Mouse (Mus musculus): ENCODE results near the gene Sec24b. TPM values are rescaled to one million over a fixed set of nuclear protein-coding genes. Genes with fewer than 3 reads are reported as not detected.

Sec24b gene
- total and polyA plus RNA-seq, 3 experiments: 18.6 to 56.3 (median 54.4) TPM

DNA sequence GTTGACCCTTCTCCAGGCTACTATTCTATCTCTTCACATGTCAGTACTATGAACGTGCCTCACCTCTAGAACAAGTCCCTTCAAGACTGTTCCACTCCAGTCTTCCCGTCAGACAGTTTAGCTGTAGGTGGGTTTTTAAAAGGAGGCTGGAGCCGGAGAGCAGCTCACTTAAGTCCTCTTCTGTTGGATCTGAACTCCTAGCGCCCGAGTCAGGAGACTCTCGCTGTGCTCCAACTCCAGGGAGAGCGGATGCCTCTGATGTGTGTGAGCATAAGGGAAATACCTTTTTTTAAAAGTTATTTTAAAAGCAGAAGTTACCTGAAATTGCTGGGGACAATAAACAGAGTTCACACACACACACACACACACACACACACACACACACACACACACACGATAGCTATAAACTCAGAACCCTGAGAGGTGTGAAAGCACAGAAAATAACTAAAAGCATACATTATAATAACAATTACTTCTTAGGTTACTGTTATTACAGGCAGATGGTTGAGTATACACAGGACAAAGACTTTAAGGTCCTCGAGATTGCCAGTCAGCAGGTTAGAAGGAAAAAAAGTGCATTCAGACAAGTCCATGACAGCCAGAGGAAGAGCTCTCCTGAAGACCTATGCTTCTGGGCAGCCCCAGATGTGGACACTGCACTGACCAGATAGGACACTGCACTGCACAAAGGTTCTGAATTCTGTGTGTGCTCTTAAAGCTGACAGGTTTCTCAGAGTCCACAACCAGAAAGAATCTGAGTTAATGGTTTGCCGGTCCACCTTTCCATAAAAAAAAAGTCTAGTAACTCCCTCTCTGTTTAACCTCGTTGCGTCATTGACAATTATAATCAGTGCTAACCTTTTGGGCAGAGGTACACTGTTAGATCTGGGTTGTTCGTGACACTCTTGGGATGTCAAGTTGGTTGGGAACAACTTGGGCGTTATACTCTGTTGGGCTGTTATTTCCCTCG lies 5.7 kb downstream of the Sec24b start:
- no peak for DNase-seq (ENCODE audit: low read depth, low spot score)
- Histone ChIP-seq H3K4me3 (ENCODE audit: control insufficient read depth in 1 of 2, insufficient read depth in 1 of 2, low read depth in 2 of 2, low read length in 2 of 2) (no peak overlapping the region), H3K27me3 (ENCODE audit: control insufficient read depth in 1 of 2, insufficient read depth in 2 of 2, low read length in 2 of 2) (no peaks in the 10 kb centered on the region), H3K36me3 (ENCODE audit: control insufficient read depth in 1 of 2, insufficient read depth in 2 of 2, low read length in 2 of 2) (peaks cover 3 to 13% of the 10 kb centered on the region in 2 experiments; a peak in 3 of 4 replicates), H3K79me2 (ENCODE audit: control insufficient read depth, insufficient read depth, low read length, poor library complexity) (peaks cover 80% of the 10 kb centered on the region), H3K9me3 (replicated peaks; ENCODE audit: insufficient read depth, low read length) (no peaks in the 10 kb centered on the region), H3K27ac (ENCODE audit: control insufficient read depth, low read depth, low read length) (no peak overlapping the region), H3K4me1 (ENCODE audit: control insufficient read depth in 1 of 2, insufficient read depth in 2 of 2, low read length in 2 of 2) (peaks cover 0 to 10% of the 10 kb centered on the region in 2 experiments; a peak in 1 of 4 replicates), H3K9ac (ENCODE audit: control insufficient read depth, low read depth, low read length, poor library complexity, severe bottlenecking) (no peak overlapping the region)
- no peak for TF ChIP-seq USF1 (IDR thresholded peaks at IDR 0.05; ENCODE audit: low read depth, low read length)
- TF ChIP-seq BHLHE40 (IDR thresholded peaks at IDR 0.05; ENCODE audit: borderline replicate concordance, low read depth, low read length): no peak
- no peak for TF ChIP-seq NELFE (IDR thresholded peaks at IDR 0.05; ENCODE audit: low read depth, low read length)
- no peak for TF ChIP-seq ZNF384 (IDR thresholded peaks at IDR 0.05; ENCODE audit: low read depth, low read length)
- TF ChIP-seq KAT2A (conservative IDR thresholded peaks at IDR 0.05; ENCODE audit: low read depth, low read length): no peak
- TF ChIP-seq RAD21 (IDR thresholded peaks at IDR 0.05; ENCODE audit: low read depth, low read length): no peak
- TF ChIP-seq ZC3H11A (IDR thresholded peaks at IDR 0.05; ENCODE audit: low read depth, low read length): no peak
- TF ChIP-seq NRF1 (IDR thresholded peaks at IDR 0.05; ENCODE audit: insufficient read depth, low read depth, low read length, poor library complexity, severe bottlenecking): no peak
- no peak for TF ChIP-seq TAL1 (IDR thresholded peaks at IDR 0.05; ENCODE audit: low read length)
- no peak for TF ChIP-seq HCFC1 (IDR thresholded peaks at IDR 0.05; ENCODE audit: low read depth, low read length)
- no peak for TF ChIP-seq RCOR1 (IDR thresholded peaks at IDR 0.05; ENCODE audit: low read depth, low read length)
- no peak for TF ChIP-seq POLR2AphosphoS5 (IDR thresholded peaks at IDR 0.05; ENCODE audit: borderline replicate concordance, low read depth, low read length)
- no peak for TF ChIP-seq MAZ (IDR thresholded peaks at IDR 0.05; ENCODE audit: low read depth, low read length)
- TF ChIP-seq E2F4 (IDR thresholded peaks at IDR 0.05; ENCODE audit: borderline replicate concordance, low read depth, low read length): no peak
- TF ChIP-seq MXI1 (IDR thresholded peaks at IDR 0.05; ENCODE audit: low read depth, low read length): no peak
- no peak for TF ChIP-seq SIN3A (IDR thresholded peaks at IDR 0.05; ENCODE audit: low read length)
- TF ChIP-seq TBP (IDR thresholded peaks at IDR 0.05; ENCODE audit: low read depth, low read length): no peak
- no peak for TF ChIP-seq MAX (IDR thresholded peaks at IDR 0.05; ENCODE audit: low read length)
- TF ChIP-seq MAFK (IDR thresholded peaks at IDR 0.05; ENCODE audit: borderline replicate concordance, low read depth, low read length): no peak

DNA sequence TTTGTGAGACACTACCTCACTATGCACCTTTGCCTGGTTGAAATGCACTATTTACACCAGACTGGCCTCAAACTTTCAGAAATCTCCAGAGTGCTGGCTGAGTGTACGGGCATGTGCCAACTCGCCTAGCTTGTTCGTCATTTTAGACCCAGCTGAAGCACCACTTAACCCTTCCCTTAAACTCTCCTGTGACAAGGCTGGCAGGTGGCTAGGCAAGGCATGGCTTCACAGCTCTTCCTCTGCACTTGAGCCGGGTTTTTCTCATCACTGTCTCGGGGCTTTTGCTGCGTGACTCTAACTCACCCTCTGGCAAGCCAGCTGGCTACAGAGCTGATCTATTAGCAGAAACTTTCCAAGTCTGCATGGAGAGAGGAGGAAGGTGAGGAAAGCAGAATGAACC lies 6.8 kb downstream of the Sec24b start:
- Histone ChIP-seq H3K27me3 (ENCODE audit: control insufficient read depth in 1 of 2, insufficient read depth in 2 of 2, low read length in 2 of 2) (no peaks in the 10 kb centered on the region), H3K27ac (ENCODE audit: control insufficient read depth, low read depth, low read length) (no peak overlapping the region), H3K4me1 (ENCODE audit: control insufficient read depth in 1 of 2, insufficient read depth in 2 of 2, low read length in 2 of 2) (peaks cover 0 to 8% of the 10 kb centered on the region in 2 experiments; a peak in 1 of 4 replicates), H3K79me2 (ENCODE audit: control insufficient read depth, insufficient read depth, low read length, poor library complexity) (peaks cover 72% of the 10 kb centered on the region), H3K36me3 (ENCODE audit: control insufficient read depth in 1 of 2, insufficient read depth in 2 of 2, low read length in 2 of 2) (peaks cover 3 to 13% of the 10 kb centered on the region in 2 experiments), H3K4me3 (ENCODE audit: control insufficient read depth in 1 of 2, insufficient read depth in 1 of 2, low read depth in 2 of 2, low read length in 2 of 2) (no peak overlapping the region), H3K9me3 (replicated peaks; ENCODE audit: insufficient read depth, low read length) (no peaks in the 10 kb centered on the region), H3K9ac (ENCODE audit: control insufficient read depth, low read depth, low read length, poor library complexity, severe bottlenecking) (no peak overlapping the region)
- TF ChIP-seq POLR2A (IDR thresholded peaks at IDR 0.05; ENCODE audit: control insufficient read depth in 1 of 2, insufficient read depth in 1 of 2, low read depth in 1 of 2, low read length in 2 of 2, poor library complexity in 1 of 2): no peak
- TF ChIP-seq RAD21 (IDR thresholded peaks at IDR 0.05; ENCODE audit: low read depth, low read length): no peak
- no peak for TF ChIP-seq KAT2A (conservative IDR thresholded peaks at IDR 0.05; ENCODE audit: low read depth, low read length)
- no peak for TF ChIP-seq CHD1 (IDR thresholded peaks at IDR 0.05; ENCODE audit: low read depth, low read length)
- TF ChIP-seq RCOR1 (IDR thresholded peaks at IDR 0.05; ENCODE audit: low read depth, low read length): no peak
- no peak for TF ChIP-seq USF1 (IDR thresholded peaks at IDR 0.05; ENCODE audit: low read depth, low read length)
- no peak for TF ChIP-seq ZKSCAN1 (IDR thresholded peaks at IDR 0.05; ENCODE audit: low read depth, low read length)
- no peak for TF ChIP-seq TCF12 (IDR thresholded peaks at IDR 0.05; ENCODE audit: low read depth, low read length)
- TF ChIP-seq TBP (IDR thresholded peaks at IDR 0.05; ENCODE audit: low read depth, low read length): no peak
- TF ChIP-seq POLR2AphosphoS2 (IDR thresholded peaks at IDR 0.05; ENCODE audit: low read length): no peak
- TF ChIP-seq ZMIZ1 (IDR thresholded peaks at IDR 0.05; ENCODE audit: low read depth, low read length): no peak
- no peak for TF ChIP-seq MXI1 (IDR thresholded peaks at IDR 0.05; ENCODE audit: low read depth, low read length)
- no peak for TF ChIP-seq ETS1 (IDR thresholded peaks at IDR 0.05; ENCODE audit: low read depth, low read length)
- TF ChIP-seq NRF1 (IDR thresholded peaks at IDR 0.05; ENCODE audit: insufficient read depth, low read depth, low read length, poor library complexity, severe bottlenecking): no peak
- no peak for TF ChIP-seq MAX (IDR thresholded peaks at IDR 0.05; ENCODE audit: low read length)
- TF ChIP-seq SIN3A (IDR thresholded peaks at IDR 0.05; ENCODE audit: low read length): no peak
- TF ChIP-seq MYC (IDR thresholded peaks at IDR 0.05; ENCODE audit: low read depth, low read length): no peak
- no peak for TF ChIP-seq ZNF384 (IDR thresholded peaks at IDR 0.05; ENCODE audit: low read depth, low read length)
- no peak for DNase-seq (ENCODE audit: low read depth, low spot score)
